Mouse (Mus musculus): ENCODE measurements around the gene Rab17.

Rab17 gene

DNA sequence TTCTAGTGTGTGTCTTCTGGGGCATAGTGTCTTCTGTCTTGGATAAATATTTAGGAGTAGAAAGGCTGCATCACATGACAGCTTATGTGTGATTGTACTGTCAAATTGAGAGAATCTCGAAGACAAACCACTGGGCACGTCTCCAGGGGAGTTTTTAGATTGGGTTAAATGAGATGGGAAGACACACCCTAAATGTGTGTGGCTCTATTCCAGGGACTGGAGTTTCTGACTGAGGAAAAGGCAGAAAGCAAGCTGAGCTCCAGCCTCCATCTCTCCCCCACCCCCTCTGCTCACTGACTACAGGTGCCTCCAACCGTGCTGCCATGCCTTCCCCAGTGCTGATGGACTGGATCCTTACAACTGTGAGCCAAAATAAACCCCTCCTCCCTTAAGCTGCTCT lies 11.9 kb upstream of the Rab17 start:
- no peak for DNase-seq

DNA sequence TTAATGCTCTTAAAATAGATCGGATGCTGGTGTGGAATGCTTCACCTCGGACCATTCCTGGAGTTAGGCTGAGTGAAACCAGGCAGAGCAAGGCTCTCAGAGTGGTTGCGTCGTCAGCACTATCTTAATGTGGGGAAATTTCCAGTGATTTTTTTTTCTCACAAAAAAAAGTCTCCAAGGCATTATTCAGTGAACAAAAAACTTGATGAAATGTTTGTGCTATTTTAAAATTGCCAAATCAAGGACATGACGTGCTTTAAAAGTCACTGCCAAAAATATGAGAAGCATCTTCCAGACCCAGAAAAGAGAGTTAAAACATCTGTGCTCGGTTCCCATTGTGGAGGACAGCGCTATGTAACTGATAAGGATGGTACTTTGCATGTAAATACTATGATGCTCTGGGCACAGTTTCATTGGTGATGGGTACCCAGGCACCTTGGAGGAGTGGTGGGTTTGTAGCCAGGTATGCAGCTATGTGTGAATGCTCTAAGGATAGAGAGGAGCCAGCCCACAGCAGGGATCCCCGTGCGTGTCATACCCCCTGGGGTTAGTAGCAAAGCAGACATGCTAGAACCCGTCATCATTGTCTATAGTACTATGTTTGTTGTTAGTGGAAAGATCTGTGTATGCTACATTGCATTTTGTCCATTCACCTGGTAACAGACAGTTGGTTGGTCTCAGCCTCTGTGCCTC lies 11.3 kb upstream of the Rab17 start:
- DNase-seq = no peak

DNA sequence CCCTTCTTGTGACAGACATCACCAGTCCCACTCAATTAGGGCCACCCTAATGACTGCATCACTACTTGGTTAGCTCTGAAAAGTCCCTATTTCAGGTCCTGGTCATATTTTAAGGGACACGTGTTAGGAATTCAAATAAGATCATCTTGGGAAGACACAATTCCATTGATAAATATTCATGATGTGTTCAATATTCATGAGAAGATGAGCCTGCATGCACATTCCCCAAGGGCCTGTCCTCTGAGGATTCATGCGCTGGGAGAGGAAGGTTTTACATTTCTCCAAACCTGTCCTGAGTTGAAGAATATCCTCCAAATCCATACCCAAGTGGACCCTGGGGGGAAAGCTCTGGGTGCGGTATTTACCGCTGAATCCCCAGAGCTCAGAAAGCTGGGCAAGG lies 6.5 kb upstream of the Rab17 start:
- no peak for DNase-seq

DNA sequence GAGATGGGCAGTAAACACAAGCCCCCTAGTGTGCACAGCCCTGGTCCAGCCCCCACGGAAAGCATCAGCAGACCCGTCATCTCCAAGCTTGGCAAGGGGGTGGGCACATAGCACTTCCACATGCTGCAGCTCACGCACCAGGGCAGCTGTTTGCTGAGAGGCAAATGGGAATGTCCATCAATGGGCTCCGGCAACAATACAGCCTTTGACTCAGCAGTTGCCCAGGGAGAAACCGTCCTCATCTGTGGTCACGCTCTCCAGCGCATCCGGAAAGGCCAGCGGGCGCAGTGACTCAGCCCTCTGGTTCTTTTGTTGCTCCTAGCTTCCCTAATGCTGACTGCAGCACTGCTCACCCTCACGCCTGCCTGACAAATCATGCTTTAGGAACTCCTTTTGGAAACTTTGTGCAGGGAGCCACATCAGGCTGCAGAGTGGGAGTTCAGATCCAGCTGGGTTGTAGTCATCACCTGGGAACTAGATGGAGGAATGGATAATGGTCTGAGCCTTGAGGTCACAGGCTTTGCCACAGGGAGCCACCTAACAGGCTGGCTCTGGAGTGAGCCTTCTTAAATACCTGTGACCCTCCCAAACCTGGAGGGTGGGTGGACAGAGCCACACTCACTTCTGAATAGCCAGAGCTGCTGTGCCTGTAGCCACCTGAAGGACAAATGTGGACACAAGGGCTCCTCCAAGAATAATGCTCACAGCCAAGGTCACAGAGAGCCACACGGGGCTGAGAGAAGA lies 5.6 kb upstream of the Rab17 start:
- no peak for DNase-seq

DNA sequence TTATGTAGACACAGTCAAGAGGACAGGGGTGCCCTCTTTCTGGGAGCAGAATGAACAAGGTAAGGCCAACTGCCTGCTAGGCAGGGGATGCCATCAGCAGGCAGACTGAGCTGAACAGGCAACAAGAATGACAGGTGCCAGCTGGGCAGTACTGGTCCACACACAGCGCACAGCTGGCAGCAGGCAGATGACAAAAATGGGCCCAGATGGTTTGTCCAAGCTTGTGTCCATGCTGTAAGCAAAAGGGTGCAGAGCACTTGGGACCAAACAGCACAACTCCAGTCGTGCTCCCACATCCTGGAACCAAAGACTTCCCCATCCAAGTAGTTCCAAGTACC lies 4.1 kb upstream of the Rab17 start:
- no peak for DNase-seq

DNA sequence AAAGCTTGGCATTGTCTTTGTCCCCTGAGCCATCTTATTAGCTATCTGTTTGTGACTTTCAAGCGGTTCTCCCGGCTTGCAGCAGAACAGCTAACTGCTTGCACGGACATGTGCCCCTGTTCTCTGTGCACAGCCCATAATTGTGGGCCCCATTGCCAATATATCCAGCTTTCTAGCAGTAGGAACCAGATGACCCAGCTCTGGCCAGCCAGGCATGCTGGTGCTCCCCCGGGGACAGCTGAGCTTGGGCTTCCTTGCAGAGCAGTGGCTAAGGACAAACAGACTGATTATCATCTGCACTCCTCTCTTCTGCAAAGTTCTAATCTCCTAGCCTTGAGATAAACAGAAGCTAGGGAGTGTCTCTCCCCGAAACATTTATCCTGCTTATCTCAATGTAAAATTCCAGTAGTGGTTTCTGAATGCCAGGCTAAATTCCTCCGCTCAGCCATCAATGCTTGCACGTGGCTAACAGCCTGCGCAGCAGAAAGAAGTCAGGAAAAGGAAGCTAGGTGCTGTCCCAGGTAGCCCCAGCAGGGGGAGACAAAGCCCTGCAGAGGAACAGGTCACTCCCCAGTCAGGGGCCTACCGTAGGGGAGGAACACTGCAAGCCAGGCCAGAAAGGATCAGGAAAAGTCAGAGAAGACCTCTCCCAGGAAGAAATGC lies 3.6 kb upstream of the Rab17 start:
- peak; percentile 56 to 63 for DNase-seq

DNA sequence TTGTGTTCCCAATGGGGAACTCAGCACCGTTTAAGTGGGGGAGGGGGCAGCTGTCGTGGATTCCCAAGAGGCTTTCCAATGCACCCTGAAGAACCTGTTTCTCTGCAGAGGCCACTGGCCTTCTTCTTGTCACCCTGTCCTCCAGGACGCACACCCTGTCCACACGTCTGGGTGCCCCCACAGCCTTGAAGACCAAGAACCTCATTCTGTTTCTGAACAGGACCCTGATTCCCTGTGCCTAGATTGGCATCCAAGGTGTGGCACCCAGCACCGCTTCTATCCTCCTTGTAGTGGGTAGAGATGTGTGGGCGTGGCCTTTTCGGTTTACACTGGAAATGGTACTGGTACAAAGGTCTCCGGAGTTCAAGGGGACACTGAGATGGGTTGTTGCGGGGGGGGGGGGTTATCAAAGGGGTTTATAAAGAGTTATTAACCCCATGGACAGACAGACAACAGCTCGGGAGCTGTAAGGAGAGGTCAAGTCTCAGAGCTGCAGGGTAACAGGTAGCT lies 475 bp upstream of the Rab17 start:
- DNase-seq = no peak

DNA sequence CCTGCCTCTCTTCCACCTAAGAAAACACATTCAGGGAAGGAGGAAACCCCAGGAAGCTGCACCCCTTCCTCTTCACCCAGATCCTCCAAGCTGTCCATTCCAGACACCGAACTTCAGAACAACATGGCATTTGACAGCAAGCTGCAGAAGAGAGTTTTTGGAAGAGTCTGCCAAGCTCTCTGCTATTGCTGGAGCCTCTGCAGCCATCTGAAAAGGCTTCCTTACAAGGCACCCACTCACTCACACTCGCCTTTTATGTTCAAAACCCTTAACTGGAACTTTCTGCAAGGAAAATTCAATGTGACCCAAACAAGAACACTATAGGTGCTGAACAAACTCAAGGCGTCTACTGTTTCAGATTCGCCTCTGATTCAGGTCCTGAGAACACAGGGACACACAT lies 812 bp downstream of the Rab17 start:
- no peak for DNase-seq

DNA sequence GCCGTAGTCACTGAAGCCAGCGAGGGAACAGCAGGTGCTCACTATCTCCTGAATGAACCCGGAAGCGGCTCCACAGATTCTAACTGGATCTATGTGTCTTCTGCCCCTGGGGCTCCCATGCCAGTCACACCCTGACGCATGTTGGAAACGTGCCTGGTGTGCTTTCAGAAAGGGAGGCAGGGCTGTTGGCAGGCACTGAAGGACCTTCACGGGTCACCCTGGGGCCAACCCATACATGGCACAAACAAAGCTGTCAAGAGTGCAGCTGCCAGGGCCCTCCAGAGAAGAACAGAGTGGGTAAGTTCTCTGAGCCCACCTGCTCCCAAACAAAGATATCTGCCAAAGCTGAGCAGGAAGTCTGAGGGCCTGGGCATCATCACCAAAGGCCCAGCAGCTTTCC lies 1.9 kb downstream of the Rab17 start:
- no peak for DNase-seq

DNA sequence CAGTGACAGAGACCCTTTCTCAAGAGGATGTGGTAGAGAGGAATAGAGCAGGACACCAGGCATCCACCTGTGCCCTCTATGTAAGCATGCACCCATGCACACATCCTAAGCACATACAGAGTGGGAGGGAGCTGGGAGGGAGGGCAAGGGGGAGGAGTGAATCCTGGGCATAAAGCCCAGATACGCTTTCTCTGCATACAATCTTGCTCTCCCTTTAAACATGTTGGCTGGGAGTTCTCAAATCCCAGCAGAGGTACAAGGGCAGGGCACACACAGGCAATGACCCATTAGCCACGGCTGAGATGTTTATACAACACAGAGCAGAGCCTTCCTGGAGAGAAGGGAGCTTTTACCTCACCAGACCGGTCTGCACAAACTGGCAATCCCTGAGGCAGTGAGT lies 6.5 kb downstream of the Rab17 start:
- DNase-seq = no peak

DNA sequence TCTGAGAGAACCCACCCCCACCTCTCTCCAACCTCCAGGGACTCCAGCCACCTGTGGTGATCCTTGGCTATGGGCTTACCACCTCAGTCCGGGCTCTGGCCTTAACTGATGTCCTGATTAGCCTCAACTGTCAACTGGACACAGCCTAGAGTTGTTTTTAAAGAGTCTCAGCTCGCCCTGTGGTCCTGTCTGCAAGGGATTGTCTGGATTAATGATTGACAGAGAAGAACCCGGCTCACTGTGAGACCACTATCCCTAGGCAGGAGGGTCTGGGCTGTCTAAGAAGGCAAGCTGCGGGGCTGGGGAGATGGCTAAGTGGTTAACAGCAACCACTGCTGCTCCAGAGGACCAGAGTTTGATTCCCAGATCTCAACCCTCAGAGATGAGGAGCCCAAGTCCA lies 6.9 kb downstream of the Rab17 start:
- no peak for DNase-seq

DNA sequence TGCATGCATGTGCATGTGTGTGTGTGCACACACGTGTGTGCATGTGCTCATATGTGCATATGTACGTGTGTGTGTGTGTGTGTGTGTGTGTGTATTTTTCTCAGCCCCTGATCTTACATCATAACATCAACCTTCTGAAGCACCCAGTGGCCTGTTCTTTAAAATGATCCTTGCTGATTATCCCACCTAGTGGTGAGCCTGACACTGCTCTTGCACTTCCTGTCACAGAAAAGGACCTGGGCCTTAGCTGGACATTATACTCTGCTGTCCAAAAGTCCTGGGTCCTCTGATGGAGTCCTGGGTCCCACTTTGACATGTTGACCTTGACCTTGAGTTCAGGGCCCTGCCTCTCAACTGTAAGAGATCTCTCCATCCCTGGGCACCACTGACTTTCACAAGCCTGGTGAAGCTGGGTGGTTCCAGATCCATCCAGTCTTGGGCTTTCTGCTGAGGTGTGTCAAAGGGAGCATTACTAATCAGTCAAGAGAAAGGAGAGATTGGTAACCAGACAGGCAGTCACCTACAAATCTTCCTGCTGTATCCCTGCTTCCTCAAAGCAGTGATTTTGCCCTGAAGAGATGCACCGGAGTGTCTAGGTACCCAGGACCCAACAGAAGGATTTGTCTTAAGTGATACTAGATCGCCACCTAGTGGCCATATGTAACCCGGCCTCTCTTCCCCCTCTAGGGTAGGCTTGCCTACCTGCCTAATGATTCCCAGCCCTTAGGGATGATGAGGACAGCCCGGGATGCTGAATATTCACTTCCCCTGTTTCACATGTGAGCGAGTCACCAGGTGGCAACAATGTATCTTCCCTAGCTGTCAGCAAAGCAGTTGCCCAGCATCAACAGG lies 13.0 kb downstream of the Rab17 start:
- DNase-seq = peak in 1 of 2 experiments; percentile 17

DNA sequence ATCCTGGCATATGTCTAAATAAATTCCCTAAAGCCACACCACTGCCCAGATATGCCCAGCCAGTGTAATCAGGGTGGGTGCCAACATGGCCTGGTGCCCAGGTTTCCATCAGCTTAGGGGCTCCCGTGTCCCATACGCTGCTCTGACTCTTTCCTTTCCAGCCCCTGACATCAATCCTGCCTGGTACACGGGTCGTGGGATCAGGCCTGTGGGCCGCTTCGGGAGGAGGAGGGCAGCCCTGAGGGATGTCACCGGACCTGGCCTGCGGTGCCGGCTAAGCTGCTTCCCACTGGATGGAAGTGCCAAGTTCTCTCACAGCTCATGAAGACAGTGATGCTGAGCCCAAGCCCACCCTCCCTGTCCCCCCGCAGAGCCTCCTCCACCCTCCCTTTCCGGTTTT lies 15.8 kb downstream of the Rab17 start:
- DNase-seq = no peak

DNA sequence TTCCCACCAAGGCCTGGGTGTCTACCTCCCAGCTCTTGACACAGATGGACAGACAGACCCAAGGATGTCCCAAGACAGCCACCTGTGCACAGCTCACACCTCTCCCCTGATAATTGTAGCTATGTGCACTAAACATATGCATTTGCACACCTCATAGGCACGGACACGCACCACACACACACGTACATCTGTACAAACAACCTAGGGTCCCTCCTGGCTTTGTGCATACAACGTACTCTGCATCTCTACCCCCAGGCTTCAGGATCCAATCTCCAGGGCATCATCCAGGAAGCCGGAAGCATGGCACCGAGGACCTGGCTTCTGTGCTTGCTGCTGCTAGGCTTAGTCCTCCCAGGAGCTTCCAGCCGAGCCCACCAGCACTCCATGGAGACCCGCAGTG lies 16.7 kb downstream of the Rab17 start, which contains the start of gene Prlh:
TSS of gene Prlh (plus strand) at position 301 of the 400 bp plus-strand sequence.
- DNase-seq = no peak

DNA sequence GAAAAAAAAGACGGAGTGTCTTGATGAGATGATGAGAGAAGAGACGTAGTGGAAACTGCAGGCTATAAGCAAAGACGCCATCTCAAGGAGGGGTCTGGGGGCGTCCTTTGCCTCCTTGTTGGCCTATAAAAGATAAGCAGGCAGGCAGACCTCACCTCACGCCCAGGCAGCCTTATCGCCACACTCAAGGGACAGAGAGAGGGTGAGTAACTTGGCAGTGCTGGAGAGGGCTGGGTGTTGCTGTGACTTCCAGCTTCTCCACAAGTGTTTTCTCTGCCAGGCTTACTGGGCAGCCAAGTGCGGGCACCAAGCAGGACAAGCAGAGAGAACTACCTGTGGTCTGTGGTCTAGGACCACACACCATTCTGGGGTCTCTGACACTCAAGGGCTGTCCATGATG lies 17.8 kb downstream of the Rab17 start:
- DNase-seq = no peak

DNA sequence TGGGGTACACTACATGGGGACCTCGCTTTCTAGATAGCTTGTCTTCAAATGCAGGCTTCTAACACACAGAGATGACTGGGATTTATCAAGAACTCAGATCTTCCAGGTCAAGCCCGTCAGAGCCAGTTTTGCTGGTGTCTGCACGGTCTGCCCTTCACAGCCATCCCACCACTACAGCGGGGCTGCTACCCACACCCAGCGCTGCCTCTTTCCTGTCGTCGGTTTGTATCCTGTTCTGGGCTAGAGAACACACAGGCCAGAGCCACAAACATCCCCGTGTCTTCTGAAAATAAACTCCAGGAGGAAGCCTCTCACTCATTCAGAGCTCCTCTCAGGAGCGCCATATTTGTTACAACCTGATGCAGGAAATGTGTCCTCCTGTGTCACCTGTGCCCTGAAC lies 20.2 kb downstream of the Rab17 start:
- DNase-seq = no peak

DNA sequence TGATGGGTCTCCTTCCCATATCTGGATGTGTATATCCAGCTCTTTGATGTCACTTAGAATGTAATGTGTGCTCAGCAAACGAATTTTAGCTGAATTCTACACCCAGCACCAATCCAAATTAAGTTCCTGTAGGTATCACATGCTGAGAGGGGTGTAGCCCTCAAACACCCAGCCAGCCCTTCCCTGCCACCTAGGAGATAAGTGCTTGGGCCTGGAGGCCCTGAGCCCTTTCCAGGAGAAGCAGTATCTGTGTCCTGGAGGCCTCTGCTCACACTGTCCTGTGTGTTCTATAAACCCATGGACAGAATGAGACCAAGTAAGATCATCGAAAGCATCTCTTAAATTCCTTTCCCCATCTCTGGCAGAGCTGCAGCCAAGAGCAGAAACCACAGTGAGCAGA lies 22.2 kb downstream of the Rab17 start:
- DNase-seq = no peak

DNA sequence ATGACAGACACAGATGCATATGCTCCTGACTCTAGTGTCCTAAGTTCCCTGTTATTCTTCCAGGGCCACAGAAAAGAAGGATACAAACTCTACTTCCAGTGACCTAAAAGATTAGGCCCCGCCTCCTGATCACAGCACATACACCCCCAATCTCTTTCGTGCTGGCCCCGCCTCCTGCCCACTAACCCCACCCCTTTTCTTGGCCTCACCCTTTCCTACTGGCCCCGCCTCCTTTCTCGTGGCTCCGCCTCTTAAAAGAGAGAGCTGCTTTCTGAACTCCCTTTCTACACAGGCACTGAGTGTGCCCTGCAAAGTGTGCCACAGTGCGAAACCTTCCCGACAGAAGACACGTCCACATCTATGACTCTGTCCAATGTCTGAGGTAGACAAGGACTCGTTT lies 24.3 kb downstream of the Rab17 start:
- no peak for DNase-seq

DNA sequence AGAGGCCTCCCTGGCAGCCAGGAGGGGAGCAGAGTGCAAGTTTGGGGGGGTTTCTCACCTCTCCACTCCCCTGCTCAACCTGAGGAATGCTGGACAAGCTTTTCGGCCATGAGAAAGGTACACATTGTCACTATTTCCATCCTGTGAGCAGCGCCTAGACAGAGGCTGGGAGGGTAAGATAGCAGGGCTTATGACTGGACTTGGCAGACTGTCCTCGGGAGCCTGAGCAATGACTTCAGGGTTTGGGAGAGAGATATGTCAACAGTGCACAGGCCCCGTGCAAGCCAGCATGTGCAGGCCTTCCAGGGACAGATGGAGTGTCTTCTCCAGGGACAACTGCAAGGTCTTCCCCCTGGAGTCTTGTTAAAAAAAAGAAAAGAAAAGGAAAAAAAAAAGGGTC lies 29.5 kb downstream of the Rab17 start:
- no peak for DNase-seq

DNA sequence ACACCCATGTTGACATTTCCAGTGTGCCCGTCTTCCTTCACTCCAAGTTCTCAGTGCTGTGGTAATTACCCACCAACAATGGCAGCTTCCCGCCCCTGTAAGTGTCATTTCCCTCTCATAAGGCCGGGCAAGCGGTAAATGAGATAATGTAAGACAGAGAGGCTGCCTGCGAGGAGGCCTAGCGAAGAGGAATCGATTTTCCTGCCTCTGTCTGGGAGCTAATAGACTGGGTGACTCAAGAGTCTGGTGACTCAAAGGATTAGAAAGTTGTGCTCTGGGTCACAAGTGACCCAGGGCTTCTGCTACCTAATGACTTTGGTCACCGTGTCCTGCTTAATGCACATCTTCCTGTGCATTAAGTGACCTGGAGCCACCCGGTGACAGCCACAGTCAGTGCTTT lies 32.5 kb downstream of the Rab17 start:
- DNase-seq = no peak

DNA sequence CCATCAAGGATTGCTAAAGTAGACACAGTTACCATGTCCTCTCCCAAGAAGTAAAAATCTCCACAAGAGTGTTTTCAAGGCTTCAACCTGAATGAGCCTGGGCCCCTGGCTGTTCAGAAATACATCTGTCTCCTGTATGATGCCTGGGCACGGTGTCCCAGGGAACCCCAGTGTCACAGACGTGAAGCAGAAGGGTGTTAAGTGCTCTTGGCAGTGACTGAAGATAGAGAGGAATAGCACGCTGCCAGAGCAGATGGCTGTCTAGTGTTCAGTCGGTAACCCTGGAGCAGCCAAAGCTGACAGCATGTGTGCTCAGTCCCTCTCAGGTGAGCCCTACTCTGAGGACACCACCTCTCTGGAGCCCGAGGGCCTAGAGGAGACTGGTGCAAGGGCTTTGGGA lies 36.5 kb downstream of the Rab17 start:
- DNase-seq = no peak

DNA sequence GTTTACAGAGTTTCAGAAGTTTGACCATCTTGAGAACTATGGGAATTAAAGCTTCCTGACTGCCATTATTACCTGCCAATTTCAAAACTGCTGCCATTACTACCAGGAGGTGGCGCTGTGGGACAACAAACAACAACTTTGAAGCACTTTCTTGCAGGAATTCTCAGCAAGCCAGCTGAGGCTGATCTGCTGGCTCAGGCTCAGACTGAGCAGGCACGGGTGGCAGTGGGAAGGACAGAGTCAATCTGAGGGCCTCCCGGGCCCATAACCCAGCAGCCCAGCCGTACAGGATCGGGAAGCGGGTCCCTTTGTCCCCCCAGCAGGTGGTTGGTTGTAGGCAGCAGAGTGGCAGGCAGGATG lies 40.9 kb downstream of the Rab17 start:
- DNase-seq = peak; percentile 22 to 27

DNA sequence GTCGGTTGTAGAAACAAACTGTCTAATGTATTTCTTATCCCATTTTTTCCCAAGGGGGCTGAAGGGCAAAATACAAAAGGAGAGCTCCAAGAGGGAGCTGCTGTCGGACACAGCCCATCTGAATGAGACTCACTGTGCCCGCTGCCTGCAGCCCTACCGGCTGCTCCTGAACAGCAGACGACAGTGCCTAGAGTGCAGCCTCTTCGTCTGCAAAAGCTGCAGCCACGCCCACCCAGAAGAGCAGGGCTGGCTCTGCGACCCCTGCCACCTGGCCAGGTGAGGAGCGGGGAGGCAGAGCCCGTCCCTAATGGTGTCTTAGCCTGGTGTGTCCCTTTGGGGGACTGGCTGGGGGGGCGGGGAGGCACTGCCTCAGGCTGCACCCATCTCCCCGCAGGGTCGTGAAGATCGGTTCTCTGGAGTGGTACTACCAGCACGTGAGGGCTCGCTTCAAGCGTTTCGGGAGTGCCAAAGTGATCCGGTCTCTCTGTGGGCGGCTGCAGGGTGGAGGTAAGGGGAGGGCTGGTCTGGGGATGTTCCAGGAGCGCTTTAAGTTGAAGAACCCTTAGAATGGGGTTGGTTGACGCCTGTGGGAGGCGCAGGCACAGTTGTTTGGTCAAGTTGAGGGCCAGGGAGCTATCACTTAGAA lies 41.4 kb downstream of the Rab17 start:
- no peak for DNase-seq

All from thymus, adult 18-20 months (tissue).